Mouse (Mus musculus): ENCODE results near the gene Usp5. TPM values are rescaled to one million over a fixed set of nuclear protein-coding genes. Genes with fewer than 3 reads are reported as not detected.

Usp5 gene
- polyA plus RNA-seq, 1 experiment from 2014 or later, result 110 TPM

DNA sequence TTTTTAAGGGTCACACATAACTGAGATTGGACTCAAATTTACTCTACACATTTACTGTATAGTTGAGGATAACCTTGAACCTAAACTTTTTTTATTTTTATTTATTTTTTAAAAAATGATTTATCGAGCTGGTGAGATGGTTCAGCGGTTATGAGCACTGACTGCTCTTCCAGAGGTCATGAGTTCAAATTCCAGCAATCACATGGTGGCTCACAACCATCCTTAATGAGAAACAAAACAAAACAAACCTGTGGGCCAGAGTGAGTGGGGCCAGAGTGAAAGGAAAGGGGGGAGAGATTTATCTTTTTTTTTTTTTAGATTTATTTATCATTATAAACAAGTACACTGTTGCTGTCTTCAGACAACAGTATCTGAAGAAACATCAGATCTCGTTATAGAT lies 37.4 kb downstream of the Usp5 start:
- 78% methylated on average over 3 of the region's 3 CpGs for WGBS
- no peak overlapping the region for H3K27ac ChIP-seq (replicated peaks; ENCODE audit: low read depth, low read length)
- H3K9ac ChIP-seq (ENCODE audit: low read depth, low read length), result no peak overlapping the region
- no peaks in the 10 kb centered on the region for H3K4me1 ChIP-seq (ENCODE audit: control insufficient read depth, insufficient read depth, low read length)
- no peaks in the 10 kb centered on the region for H3K27me3 ChIP-seq (replicated peaks; ENCODE audit: control insufficient read depth, insufficient read depth, low read length)
- H3K4me2 ChIP-seq (ENCODE audit: low read depth, low read length), result no peak overlapping the region
- no peak for ATAC-seq (ENCODE audit: low read depth)
- no peak for DNase-seq (ENCODE audit: low spot score)
- no peaks in the 10 kb centered on the region for H3K9me3 ChIP-seq (ENCODE audit: control insufficient read depth, low read length)
- H3K4me3 ChIP-seq (ENCODE audit: low read depth, low read length), result no peak overlapping the region
- H3K36me3 ChIP-seq (ENCODE audit: control insufficient read depth, insufficient read depth, low read length), result no peaks in the 10 kb centered on the region

DNA sequence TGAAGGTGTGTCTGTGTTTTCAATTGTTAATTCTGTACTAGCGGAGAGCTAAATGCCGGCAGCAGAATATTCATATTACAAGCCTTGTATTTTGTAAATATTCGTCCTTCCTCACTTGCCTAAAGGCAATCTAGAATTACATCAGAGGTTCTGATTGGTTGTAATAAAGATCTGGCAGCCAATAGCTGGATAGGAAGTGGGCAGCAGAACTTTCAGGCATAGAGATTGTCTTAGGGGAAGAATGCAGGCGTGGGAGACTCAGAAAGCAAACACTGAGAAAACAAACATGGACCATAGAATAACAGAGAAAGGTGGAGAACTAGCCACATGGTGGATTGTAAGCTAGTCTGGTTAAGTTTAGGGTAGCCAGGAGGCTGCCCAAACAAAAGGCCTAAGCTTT lies 39.2 kb downstream of the Usp5 start:
- Histone ChIP-seq H3K4me3 (ENCODE audit: low read depth, low read length) (no peak overlapping the region), H3K36me3 (ENCODE audit: control insufficient read depth, insufficient read depth, low read length) (no peaks in the 10 kb centered on the region), H3K9ac (ENCODE audit: low read depth, low read length) (no peak overlapping the region), H3K27me3 (replicated peaks; ENCODE audit: control insufficient read depth, insufficient read depth, low read length) (no peaks in the 10 kb centered on the region), H3K4me2 (ENCODE audit: low read depth, low read length) (no peak overlapping the region), H3K4me1 (ENCODE audit: control insufficient read depth, insufficient read depth, low read length) (no peaks in the 10 kb centered on the region), H3K27ac (replicated peaks; ENCODE audit: low read depth, low read length) (no peak overlapping the region), H3K9me3 (ENCODE audit: control insufficient read depth, low read length) (no peaks in the 10 kb centered on the region)
- WGBS, result 29% methylated on average over 4 of the region's 4 CpGs
- DNase-seq (ENCODE audit: low spot score) (no peak), ATAC-seq (ENCODE audit: low read depth) (no peak)

DNA sequence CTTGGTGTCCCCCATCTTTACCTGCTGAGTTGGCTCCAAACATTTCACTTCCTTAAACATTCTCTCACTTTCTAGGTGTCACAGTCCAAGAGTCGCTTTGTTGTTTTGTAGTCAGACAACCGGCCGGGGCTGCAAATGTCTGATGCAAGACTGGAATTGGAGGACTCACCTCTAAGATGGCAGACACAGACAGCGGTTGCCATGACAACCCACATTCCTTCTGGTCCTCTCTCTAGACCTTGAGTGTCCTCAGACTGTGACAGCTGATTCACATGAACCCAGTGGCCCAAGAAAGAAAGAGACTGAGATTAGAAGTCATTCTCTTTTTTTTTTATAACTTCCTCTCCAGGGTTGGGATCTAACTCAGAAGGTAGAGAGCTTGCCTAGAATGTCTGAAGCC lies 39.8 kb downstream of the Usp5 start:
- Histone ChIP-seq H3K4me2 (ENCODE audit: low read depth, low read length) (no peak overlapping the region), H3K27ac (replicated peaks; ENCODE audit: low read depth, low read length) (no peak overlapping the region), H3K4me1 (ENCODE audit: control insufficient read depth, insufficient read depth, low read length) (no peaks in the 10 kb centered on the region), H3K36me3 (ENCODE audit: control insufficient read depth, insufficient read depth, low read length) (no peaks in the 10 kb centered on the region), H3K9me3 (ENCODE audit: control insufficient read depth, low read length) (no peaks in the 10 kb centered on the region), H3K4me3 (ENCODE audit: low read depth, low read length) (no peak overlapping the region), H3K9ac (ENCODE audit: low read depth, low read length) (no peak overlapping the region), H3K27me3 (replicated peaks; ENCODE audit: control insufficient read depth, insufficient read depth, low read length) (no peaks in the 10 kb centered on the region)
- no peak for DNase-seq (ENCODE audit: low spot score)
- no peak for ATAC-seq (ENCODE audit: low read depth)
- 91% methylated on average over 4 of the region's 4 CpGs for WGBS

DNA sequence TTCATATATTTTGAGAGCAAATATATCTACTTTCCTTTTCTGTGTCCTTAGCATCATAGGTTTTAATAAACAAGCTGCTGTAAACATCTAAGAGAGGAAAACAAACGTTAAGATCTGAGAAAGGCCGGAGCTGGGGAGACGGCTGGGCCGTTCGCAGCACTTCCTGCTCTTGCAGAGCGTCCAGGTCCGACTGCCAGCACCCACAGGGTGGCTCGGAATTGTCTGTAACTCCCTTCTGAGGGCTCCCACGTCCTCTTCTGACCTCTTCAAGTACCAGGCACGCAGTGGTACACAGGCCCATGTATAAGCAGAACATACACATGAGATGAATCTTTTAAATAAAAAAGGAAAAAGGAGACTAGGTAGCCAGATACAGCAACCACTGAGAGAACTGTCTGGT lies 41.6 kb downstream of the Usp5 start:
- no peaks in the 10 kb centered on the region for H3K4me1 ChIP-seq (ENCODE audit: control insufficient read depth, insufficient read depth, low read length)
- H3K4me3 ChIP-seq (ENCODE audit: low read depth, low read length), result no peak overlapping the region
- no peak overlapping the region for H3K27ac ChIP-seq (replicated peaks; ENCODE audit: low read depth, low read length)
- H3K9me3 ChIP-seq (ENCODE audit: control insufficient read depth, low read length), result no peaks in the 10 kb centered on the region
- WGBS, result 74% methylated on average over 10 of the region's 10 CpGs
- no peak overlapping the region for H3K4me2 ChIP-seq (ENCODE audit: low read depth, low read length)
- DNase-seq (ENCODE audit: low spot score) (no peak), ATAC-seq (ENCODE audit: low read depth) (no peak)
- no peak overlapping the region for H3K9ac ChIP-seq (ENCODE audit: low read depth, low read length)
- no peaks in the 10 kb centered on the region for H3K36me3 ChIP-seq (ENCODE audit: control insufficient read depth, insufficient read depth, low read length)
- no peaks in the 10 kb centered on the region for H3K27me3 ChIP-seq (replicated peaks; ENCODE audit: control insufficient read depth, insufficient read depth, low read length)

DNA sequence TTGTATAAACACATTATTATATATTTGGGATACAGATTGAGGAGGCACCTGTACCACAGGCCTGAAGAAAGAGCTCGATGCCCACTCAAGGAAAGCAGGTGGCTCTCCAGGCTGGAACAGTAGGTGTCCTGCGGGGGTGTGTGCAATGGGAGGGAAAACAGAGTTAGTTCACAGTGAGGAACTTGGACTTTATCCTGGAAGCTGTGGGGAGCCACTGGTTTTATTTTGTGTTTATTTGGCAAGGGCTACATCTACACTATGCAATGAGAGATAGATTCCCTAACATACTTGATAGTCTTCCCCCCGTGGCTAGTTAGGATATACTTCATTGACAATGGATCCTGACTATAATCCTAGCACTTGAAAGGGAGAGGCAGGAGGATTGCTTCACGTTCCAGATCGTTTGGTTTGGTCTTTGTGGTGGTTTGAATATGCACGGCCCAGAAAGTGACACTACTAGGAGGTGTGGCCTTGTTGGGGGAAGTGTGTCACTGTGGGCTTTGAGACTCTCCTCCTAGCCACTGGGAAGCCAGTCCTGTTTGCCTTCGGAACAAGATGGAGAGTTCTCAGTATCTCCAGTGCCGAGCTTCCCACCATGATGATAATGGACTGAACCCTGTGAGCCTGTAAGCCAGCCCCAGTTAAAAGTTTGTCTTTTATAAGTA lies 42.4 kb downstream of the Usp5 start:
- Histone ChIP-seq H3K9me3 (ENCODE audit: control insufficient read depth, low read length) (no peaks in the 10 kb centered on the region), H3K27ac (replicated peaks; ENCODE audit: low read depth, low read length) (no peak overlapping the region), H3K27me3 (replicated peaks; ENCODE audit: control insufficient read depth, insufficient read depth, low read length) (no peaks in the 10 kb centered on the region), H3K4me2 (ENCODE audit: low read depth, low read length) (no peak overlapping the region), H3K4me1 (ENCODE audit: control insufficient read depth, insufficient read depth, low read length) (peaks cover 5% of the 10 kb centered on the region; the same call in 1 of the 2 replicates), H3K9ac (ENCODE audit: low read depth, low read length) (no peak overlapping the region), H3K4me3 (ENCODE audit: low read depth, low read length) (no peak overlapping the region), H3K36me3 (ENCODE audit: control insufficient read depth, insufficient read depth, low read length) (no peaks in the 10 kb centered on the region)
- WGBS, result 54% methylated on average over 8 of the region's 8 CpGs
- no peak for DNase-seq (ENCODE audit: low spot score)
- ATAC-seq (ENCODE audit: low read depth), result no peak

DNA sequence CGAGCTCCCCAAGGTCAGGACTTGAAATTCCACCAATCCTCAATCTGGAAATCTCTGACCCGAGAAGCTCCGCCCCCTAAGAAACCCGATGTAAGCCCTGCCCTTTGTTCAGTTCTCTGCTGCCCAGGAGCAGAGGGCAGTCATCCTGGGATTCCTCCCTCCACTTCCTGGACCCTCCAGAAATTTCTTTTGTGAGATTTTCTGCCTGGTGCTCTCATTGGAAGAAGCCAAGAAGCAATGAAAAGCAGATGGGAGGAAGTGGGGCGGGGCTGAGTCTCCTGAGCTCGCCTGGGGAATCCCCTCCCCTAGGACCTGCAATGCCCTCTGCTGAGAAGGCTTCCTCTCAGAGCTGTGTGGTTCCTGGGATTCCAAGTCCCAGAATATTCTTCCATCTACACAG lies 46.8 kb downstream of the Usp5 start:
- no peak; the same call in 1 of the 2 replicates for ATAC-seq (ENCODE audit: low read depth)

DNA sequence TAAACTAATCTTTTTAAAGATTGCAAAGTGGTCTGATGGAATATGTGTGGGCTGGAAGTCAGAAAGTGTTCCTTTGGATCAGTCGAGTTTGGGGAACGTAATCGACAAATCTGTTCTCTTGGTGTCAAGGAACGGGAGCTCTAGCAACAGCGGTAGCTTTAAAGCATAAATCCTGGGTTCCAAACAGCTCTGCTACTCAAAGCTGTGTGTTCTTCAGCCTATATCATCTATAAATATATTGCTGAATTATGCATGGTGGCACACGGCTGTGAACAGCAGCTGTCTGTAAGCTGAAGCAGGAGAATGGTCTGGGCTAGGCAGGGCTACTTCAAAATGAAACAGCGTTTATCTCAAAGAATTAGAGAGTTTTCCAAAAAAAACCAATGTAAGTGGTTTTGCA lies 48.4 kb downstream of the Usp5 start:
- H3K27me3 ChIP-seq (replicated peaks; ENCODE audit: control insufficient read depth, insufficient read depth, low read length), result no peaks in the 10 kb centered on the region
- 87% methylated on average over 7 of the region's 7 CpGs for WGBS
- H3K9ac ChIP-seq (ENCODE audit: low read depth, low read length), result no peak overlapping the region
- no peak overlapping the region for H3K4me3 ChIP-seq (ENCODE audit: low read depth, low read length)
- peaks cover 17% of the 10 kb centered on the region for H3K4me1 ChIP-seq (ENCODE audit: control insufficient read depth, insufficient read depth, low read length)
- H3K4me2 ChIP-seq (ENCODE audit: low read depth, low read length), result no peak overlapping the region
- ATAC-seq (ENCODE audit: low read depth), result no peak
- H3K36me3 ChIP-seq (ENCODE audit: control insufficient read depth, insufficient read depth, low read length), result no peaks in the 10 kb centered on the region
- H3K9me3 ChIP-seq (ENCODE audit: control insufficient read depth, low read length), result no peaks in the 10 kb centered on the region
- no peak for DNase-seq (ENCODE audit: low spot score)
- H3K27ac ChIP-seq (replicated peaks; ENCODE audit: low read depth, low read length), result no peak overlapping the region

More for the DNA sequence above, 46.8 kb downstream of the Usp5 start:
- Histone ChIP-seq H3K4me1 (ENCODE audit: control insufficient read depth, insufficient read depth, low read length) (peaks cover 17% of the 10 kb centered on the region), H3K9me3 (ENCODE audit: control insufficient read depth, low read length) (no peaks in the 10 kb centered on the region), H3K4me3 (ENCODE audit: low read depth, low read length) (peak overlapping the region; percentile 21; the same call in 1 of the 2 replicates), H3K4me2 (ENCODE audit: low read depth, low read length) (peak overlapping the region; percentile 37), H3K27me3 (replicated peaks; ENCODE audit: control insufficient read depth, insufficient read depth, low read length) (no peaks in the 10 kb centered on the region), H3K36me3 (ENCODE audit: control insufficient read depth, insufficient read depth, low read length) (no peaks in the 10 kb centered on the region), H3K27ac (replicated peaks; ENCODE audit: low read depth, low read length) (peak overlapping the region; percentile 65), H3K9ac (ENCODE audit: low read depth, low read length) (no peak overlapping the region)
- WGBS, result 15% methylated on average over 6 of the region's 6 CpGs
- DNase-seq (ENCODE audit: low spot score), result peak; percentile 81

DNA sequence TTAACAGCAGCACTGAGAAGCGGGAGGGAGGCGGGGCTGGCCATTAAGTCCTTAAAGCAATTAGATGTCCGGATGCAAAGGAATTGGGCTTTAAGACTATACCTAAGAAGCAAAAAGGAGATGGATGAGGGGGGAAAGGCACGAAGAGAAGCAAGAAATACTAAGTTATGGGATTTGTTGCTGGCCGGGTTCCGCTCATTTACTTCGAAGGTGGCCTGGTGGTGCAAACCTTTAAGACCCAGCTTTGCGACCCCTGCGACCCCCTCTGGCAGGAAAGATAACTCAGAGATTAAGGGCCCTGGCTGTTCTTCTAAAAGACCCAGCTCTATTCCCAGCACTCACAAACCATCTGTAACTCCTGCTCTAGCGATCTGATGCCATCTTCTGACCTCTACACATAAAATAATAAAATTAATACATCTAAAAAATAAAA lies 49.3 kb downstream of the Usp5 start:
- Histone ChIP-seq H3K9ac (ENCODE audit: low read depth, low read length) (peak overlapping the region; percentile 52), H3K4me3 (ENCODE audit: low read depth, low read length) (peak overlapping the region; percentile 30), H3K9me3 (ENCODE audit: control insufficient read depth, low read length) (no peaks in the 10 kb centered on the region), H3K4me2 (ENCODE audit: low read depth, low read length) (peak overlapping the region; percentile 80), H3K4me1 (ENCODE audit: control insufficient read depth, insufficient read depth, low read length) (peaks cover 17% of the 10 kb centered on the region), H3K27me3 (replicated peaks; ENCODE audit: control insufficient read depth, insufficient read depth, low read length) (no peaks in the 10 kb centered on the region), H3K36me3 (ENCODE audit: control insufficient read depth, insufficient read depth, low read length) (no peaks in the 10 kb centered on the region), H3K27ac (replicated peaks; ENCODE audit: low read depth, low read length) (no peak overlapping the region)
- no peak for DNase-seq (ENCODE audit: low spot score)
- WGBS, result 4% methylated on average over 10 of the region's 10 CpGs
- no peak for ATAC-seq (ENCODE audit: low read depth)
